Mouse (Mus musculus): Measurements from ENCODE around the gene Bub1b.
A peak's percentile ranks its signal among the peaks of the same experiment; 100 is the strongest.

Gene Bub1b

DNA sequence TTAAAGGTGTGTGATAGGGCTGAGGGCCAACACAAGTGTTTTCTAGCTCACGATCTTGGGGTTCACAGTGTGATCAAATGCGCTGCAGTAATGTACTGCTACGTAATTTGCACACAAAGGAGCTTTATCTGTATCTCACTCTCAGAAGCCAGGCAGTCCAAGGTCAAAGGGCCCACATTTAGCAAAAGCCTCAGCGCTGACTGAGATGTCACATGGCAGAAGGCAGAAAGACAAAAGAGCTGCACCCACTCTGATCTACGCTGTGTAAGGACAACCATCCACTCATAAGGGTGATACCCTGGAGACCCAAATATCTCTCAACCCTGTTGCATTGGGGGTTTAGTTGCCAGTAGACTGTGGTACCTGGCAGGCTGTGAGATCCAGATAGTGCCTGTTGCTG lies 69.2 kb downstream of the Bub1b start:
- no peak for DNase-seq

DNA sequence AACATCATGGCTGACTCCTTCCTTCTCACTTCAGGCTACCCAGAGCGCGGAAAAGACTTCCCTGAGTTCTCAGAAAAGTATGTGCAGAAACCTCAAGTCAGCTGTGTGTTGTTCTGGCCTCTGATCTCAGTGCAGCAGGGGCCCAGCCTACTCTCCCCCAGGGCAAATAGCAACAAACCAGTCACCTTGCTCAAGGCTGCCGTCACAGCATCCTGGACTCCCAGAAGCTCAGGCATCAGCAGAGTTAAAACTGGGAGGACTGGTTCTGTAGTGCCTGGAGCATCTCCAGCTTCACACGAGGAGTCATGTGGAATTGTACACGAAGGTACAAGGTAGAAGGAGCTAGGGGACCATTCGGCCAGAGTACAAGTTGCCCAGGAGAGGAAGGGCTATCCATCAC lies 71.2 kb downstream of the Bub1b start:
- DNase-seq: no peak

DNA sequence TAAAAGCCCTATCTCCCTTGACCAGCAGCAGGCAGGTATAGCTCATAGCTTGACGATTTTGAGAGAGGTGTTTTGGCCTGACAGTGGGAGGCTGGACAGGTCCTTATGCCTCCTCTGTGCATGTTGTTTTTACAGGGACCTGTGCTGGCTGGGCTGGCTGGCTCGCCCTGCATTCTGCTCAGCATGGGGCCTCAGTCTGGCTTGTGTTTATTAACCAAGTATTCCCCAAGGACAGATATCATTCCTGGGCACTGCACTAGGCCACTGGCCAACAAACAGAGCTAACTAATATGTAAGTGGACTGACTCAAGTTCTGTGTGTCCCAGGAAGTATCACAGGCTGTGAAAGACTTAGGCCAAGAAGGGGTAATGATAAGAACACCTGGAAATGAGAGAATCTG lies 71.8 kb downstream of the Bub1b start:
- DNase-seq: no peak

DNA sequence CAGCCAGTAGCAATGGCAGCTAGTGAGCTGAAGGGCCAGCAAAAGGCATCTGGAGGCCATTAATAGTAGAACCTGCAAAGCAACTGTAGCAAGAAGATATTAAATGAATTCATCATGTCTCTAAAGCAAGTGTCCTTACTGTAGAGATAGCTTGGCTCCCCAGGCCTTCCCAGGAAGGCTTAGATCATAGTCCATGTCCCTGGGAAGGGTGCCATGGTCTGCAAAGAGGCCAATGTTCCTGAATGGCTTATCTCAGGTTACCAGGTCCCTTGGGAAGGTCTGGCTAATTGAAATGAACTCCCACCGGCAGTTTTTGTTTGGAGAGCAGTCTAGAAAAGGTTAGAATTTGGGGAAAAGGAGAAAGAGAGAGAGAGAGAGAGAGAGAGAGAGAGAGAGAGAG lies 73.7 kb downstream of the Bub1b start:
- no peak for DNase-seq

DNA sequence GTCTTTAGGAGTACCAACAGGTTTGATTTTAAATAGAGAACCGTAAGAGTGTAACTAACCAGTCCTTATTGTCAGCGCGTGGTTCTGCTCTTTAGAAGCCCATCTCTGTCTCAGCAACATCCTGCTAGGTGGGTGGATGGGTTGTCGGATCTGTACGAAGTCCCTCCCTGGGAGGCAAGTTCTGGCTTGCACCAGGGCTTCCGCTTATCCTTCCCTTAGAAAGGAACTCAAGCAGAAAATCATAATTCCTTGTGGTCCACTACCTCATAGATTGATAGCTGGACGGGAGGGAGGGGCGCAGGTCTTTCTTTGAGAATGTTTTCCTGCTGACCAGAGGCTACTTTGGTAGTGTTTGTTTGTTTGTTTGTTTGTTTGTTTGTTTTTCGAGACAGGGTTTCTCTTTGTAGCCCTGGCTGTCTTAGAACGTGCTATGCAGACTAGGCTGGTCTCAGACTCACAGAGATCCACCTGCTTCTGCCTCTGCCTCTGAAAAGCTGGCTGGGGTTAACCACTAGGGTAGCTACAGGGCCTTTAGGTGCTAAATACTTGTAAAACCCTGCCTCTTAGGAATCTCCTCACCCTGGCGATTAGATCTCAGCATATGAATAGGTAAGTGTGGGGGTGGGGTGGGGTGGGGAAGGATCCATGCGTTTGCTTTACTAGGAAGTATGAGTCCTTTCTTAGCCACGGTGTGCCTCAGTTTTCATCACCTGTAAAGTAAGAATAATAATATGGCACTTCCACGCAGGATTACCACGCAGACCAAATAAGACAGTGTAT lies 75.9 kb downstream of the Bub1b start:
- DNase-seq: no peak

DNA sequence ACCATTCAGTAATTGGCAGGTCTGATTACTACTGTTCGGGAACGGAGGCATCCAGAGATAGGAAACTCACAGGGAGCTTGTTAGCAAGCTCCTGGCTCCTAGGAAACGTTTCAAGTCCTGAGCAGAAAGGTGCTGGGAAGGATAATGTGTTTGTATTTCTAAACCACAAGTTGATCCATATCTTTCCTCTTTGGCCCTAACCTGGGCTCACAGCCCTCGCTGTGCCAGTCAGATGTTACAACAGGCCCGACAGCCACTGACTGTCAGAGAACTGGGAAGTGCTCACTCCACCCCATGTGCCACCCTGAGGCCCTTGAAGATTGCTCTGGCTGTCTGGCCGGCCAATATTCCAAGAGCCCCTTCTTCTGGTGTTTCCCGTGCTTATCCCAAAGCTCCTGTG lies 76.5 kb downstream of the Bub1b start:
- DNase-seq: no peak

DNA sequence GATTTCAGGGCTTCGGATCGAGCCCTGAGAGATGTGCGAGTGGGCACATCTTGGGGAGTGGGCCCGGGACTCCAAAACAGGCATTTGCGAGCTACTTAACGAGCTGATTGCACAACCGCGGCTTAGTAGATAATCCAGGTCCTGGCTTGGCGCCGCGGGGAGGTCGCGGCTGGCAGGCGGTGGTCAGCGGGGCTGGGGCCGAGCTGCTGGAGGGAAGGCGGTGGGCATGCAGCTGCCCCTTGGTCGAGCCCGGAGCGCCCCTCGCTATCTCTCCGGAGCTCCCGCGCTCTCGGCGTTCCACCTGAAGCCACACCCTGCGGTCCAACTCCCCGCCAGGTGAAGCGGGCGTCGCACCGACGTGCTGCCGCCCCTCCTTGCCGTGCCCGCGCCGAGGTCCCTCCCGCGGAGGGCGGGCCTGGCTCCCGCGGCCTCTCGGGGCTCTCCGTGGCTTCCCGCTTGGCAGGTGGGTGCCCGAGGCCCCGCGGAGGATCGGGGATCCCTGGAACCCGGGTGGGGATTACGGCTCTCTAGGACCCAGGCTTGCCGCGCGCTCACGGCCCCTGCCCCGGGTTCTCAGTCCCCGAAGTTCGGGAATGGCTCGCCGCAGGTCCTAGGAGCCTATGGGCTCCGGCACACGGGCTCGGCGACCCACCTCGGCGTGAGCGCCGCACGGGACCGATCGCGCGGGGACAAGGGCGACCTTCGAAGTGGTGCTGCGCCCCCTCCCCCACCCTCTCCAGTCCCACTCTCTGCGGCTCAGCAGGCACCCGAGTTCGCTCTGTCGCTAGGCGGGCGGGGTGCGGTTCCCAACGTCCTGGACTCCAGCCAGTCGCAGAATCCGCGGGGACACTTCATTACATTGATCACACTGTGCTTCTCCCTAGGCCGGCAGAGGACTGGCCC lies 79.1 kb downstream of the Bub1b start:
- peak; percentile 19 for DNase-seq

DNA sequence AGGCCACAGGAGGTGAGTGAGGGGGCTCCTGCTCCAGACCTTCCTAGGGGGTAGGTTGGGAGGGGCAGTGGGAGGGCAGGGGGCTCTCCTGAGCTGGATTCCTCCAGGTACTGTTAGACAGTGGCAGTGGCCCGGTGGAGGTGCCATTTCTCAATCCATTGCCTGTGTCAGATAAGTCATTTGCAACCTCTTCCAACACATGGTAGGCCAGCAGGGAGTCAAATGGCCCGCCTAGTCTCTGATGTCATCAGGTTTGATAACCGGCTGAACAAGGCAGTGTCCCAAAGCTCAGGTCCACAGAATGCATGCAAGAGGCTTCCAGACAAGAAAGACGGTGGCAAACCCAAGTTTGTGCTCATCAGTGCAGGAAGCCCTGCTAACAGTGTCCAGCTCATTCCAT lies 79.8 kb downstream of the Bub1b start:
- peak; percentile 59 for DNase-seq

DNA sequence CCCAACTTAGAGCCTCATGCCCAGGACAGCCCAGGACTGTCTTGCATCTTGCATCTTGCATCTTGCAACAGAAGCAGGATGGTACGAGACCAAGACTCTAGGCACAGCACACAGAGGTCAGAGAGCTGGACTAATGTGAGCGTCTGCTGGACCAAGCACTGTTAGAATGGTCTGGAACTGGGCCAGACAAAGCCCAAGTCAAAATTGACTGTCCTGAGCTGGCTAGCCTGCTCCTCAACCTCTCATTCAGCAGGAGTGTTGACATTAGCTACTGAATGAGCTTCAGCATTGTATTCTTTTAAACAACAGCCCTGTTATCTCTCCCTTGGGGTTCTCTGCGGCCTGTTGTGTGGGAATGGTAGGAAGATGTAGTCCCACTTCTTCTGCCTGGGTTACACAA lies 81.6 kb downstream of the Bub1b start:
- no peak for DNase-seq

DNA sequence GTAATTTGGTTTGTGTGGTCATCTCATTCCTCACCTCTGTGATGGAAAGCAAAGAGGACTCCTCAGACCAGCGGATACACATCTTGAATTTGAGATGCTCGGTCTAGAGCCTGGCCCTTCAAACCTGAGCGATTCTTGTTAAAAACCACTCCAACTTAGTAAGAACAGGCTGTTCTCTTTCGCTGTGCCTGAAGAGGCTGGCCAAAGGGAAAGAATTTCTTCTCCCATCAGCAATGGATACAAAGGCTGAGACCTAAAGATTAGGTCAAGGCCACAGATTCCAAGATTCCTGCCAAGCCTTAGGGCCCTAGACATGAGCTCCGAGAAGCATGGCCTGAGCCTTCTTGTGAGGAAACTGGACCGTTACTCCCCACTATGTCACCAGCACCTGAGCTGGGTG lies 82.9 kb downstream of the Bub1b start:
- DNase-seq: no peak

DNA sequence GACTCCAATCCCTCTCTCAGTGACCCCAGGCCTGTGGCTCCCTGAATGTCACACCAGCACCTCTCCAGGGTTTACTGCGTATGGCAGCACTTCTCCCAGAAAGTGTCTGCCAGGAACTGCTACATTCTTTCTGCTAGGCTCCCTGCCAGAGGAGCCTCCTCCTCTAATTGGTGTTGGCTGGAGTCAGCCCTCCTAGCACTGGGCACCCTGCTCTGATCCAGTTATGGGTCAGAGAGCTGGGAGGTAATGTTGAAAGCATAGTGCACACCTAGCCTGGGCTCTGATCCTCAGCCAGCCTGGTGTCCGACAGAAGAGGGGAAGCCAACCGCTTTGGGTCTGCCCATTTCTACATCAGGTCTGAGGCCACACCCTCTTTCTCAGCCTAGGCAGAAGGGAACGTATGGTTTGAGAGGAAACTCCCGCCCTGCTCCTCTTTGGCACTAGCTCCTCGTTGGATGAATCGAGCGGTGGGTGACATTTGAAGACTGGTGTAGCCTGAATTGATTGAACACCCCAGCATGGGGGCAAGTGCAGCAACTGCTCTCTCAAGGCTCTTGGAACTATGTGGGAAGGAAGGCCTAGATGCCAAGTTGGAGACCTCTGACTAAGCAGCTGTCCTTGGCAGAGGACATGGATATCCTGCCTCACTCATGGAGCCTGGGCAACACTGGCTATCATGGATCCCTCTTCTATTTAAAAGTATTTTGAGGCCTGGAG lies 84.7 kb downstream of the Bub1b start:
- DNase-seq: no peak

DNA sequence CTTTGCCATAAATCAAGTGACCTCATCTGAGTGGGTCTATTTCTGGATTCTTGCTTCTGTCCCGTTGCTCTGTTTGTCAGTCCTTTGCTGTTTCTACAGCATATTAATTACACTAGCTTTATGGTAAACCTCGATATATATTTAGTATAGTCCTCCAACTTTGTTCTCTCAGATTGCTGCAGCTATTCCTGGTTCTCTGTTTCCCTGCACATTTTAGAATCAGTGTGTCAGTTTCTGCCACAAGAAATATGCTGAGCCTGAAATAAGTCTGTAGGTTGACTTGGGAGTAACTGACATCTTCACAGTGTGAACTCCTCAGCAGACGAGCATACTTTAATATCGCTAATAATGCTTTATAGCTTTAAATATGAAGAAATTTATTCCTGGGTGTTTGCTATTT lies 87.1 kb downstream of the Bub1b start:
- no peak for DNase-seq

DNA sequence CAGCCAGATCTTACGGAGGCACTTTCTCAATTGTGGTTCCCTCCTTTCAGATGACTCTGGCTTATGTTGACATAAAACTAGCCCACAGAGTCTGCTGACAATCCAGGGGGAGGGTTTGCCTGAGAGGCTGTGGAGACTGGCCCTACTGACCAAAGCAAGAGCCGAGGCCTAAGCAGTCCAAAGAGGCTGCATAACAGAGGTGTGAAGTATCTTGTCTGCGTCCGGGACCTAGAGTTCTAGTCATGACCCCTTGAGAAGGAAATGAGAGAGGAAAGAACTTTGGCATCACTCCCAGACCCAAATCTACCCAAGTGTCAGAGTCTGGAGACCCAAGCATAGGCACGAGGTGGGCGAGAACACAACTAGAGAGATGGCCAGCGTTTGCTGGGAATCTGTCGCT lies 88.7 kb downstream of the Bub1b start:
- no peak for DNase-seq

DNA sequence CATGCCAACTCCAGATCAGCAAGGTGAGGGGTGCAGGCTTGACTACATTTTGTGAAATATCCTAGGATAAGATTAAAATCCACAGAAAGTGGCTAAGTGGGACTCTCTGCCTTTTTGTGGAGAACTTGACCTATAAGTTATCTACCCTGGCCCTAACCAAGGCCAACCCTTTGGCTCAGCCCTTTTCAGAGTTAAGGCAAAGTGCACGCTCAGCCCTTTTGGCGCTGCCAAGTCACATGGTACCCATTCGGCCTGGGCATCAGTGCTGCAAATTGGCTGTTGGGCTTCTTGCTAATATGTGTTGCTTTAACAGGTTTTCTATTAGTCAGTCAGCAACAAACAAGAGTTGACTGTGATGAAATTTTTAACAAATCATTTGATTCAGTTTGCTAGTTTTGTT lies 89.8 kb downstream of the Bub1b start:
- DNase-seq: no peak

DNA sequence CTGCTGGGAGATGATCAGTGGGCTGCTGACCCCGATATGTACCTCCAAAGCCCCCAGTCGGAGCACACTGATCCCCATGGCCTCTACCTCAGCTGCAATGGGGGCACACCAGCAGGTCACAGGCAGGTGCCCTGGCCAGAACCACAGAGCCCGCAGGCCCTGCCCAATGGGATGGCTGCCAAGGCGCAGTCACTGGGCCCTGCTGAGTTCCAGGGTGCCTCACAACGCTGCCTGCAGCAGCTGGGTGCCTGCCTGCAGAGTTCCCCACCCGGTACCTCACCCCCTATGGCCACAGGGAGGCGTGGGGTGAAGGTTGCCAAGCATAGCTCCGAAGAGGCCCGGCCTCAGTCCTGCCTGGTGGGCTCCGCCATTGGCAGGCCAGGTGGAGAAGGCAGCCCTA lies 91.9 kb downstream of the Bub1b start:
- DNase-seq: no peak
